Mouse (Mus musculus) mammary gland, adult 2 months (tissue): ENCODE results near the gene Hist1h2ah. TPM values are rescaled to one million over a fixed set of nuclear protein-coding genes. Genes with fewer than 3 reads are reported as not detected.

Experiments
- polyA plus RNA-seq: library from polyadenylated mRNA; depleted of rRNA; stranded (reverse); fragments of >200 nt; gene quantifications from 2 replicates; pipeline ENCODE4 v1.2.3, GENCODE M21; 2012; ENCODE audit warnings: low replicate concordance; rRNA removed

Gene Hist1h2ah
- 2.1 and 26.7 TPM in 2 replicates for polyA plus RNA-seq

GRCm38 (mm10) chr13:22035267-22036148 is at the start of gene Hist1h2ah, which contains the start of gene Hist1h2bk:
Gene Hist1h2ah, minus strand, starts transcription at chr13:22035568.
Gene Hist1h2bk, plus strand, starts transcription at chr13:22035870.

DNA sequence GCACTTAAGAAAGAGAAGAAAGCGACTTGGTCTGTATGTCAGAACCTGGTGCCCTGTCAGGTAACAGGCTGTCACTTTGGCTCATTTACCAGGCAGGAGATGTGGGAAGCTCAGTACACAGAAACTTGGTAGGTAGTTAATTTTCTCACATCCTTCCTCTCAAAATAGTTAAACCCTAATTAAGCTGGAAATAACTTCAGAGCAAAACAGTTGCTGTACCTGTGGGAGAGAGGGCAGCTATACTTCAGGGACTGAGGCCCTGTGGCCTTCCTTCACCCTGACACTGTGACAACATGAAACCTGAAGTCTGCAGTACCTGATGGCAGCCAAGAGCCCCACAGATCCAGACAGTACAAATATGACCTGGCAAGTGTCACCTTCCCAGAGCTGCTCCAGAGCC is 48.8 kb upstream of the Hist1h2ah start, which contains the start of gene Vmn1r188:
Gene Vmn1r188 (plus strand): TSS at position 301 of the 400 bp plus-strand sequence.

DNA sequence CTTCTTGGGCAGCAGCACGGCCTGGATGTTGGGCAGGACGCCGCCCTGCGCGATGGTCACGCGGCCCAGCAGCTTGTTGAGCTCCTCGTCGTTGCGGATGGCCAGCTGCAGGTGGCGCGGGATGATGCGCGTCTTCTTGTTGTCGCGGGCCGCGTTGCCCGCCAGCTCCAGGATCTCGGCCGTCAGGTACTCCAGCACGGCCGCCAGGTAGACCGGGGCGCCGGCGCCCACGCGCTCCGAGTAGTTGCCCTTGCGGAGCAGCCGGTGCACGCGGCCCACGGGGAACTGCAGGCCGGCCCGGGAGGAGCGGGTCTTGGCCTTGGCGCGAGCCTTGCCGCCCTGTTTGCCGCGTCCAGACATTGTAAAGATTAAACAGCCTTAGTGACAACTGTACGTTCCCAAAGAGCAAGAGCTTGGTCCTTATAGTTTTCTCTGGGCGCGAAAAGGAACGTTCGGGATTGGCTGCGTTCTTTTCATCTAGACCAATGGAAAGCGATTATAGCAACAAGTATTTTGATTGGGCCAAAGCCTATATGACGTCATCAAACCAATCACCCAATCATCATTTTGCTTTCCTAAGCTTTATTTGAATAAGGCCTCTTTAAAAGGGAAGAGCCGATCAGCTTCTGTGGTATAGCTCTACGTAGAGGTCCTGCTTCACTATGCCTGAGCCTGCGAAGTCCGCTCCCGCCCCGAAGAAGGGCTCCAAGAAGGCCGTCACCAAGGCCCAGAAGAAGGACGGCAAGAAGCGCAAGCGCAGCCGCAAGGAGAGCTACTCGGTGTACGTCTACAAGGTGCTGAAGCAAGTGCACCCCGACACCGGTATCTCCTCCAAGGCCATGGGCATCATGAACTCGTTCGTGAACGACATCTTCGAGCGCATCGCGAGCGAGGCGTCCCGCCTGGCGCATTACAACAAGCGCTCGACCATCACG is 7.5 kb upstream of the Hist1h2ah start, which contains the start of the genes Hist1h2ag and Hist1h2bj:
Gene Hist1h2ag (minus strand): TSS at position 377 of the 935 bp plus-strand sequence.
Gene Hist1h2bj (plus strand): TSS at position 647 of the 935 bp plus-strand sequence.

GRCm38 (mm10) chr13:22041142-22041536 is 5.8 kb upstream of the Hist1h2ah start, which contains the start of gene Hist1h4i:
Gene Hist1h4i, minus strand, starts transcription at chr13:22041362.

DNA sequence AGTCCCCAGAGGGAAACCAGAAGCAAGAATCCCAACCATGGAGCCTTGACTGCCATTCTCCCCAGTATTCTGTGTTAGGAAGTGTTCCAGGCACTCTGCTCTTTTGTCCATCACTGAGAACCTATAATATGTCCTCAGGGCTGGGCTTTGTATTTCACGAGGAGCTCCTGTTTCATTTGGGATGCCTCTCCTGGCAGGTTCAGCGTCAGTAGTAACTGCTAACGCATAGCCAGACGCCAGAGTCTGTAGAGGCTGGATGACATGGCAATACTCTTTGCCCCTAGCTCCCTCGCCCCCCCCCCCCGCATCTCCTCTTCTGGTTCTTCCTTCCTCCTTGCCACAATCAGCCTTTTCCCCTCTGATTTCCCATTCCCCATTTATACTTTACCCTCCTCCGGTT is 25.7 kb downstream of the Hist1h2ah start, which contains the start of gene Prss16:
Gene Prss16 (minus strand): TSS at position 101 of the 400 bp plus-strand sequence.

Other genes with a start within 250 kb of the Hist1h2ah start
- gene Hist1h2an, start 248.3 kb downstream of the Hist1h2ah start, polyA plus RNA-seq: 1.3 and 17.7 TPM in 2 replicates
- 1.1 and 1.5 TPM in 2 replicates for gene Hist1h2bp, start 248.1 kb downstream of the Hist1h2ah start, polyA plus RNA-seq
- 22.4 and 30.9 TPM in 2 replicates for gene Hist1h2bq, start 225.4 kb downstream of the Hist1h2ah start, polyA plus RNA-seq
- gene Hist1h2ao, start 225.1 kb downstream of the Hist1h2ah start, polyA plus RNA-seq: not detected in 2 replicates
- not detected in 2 replicates for gene Hist1h4m, start 223.8 kb downstream of the Hist1h2ah start, polyA plus RNA-seq
- 4.9 and 22.8 TPM in 2 replicates for gene Hist1h4n, start 203.4 kb downstream of the Hist1h2ah start, polyA plus RNA-seq
- gene Hist1h2ap, start 202.1 kb downstream of the Hist1h2ah start, polyA plus RNA-seq: 38.2 and 359 TPM in 2 replicates
- 19.9 and 27.5 TPM in 2 replicates for gene Hist1h2br, start 201.8 kb downstream of the Hist1h2ah start, polyA plus RNA-seq
- 0.29 and 0.80 TPM in 2 replicates for gene Zfp184, start 90.5 kb downstream of the Hist1h2ah start, polyA plus RNA-seq
- gene Pom121l2, start 54.4 kb downstream of the Hist1h2ah start, polyA plus RNA-seq: not detected in 2 replicates
- 1.7 and 2.8 TPM in 2 replicates for gene Prss16, start 25.8 kb downstream of the Hist1h2ah start, polyA plus RNA-seq
- 2.4 and 13.0 TPM in 2 replicates for gene Hist1h2bk, start 302 bp upstream of the Hist1h2ah start, polyA plus RNA-seq
- 8.5 and 8.7 TPM in 2 replicates for gene Hist1h4i, start 5.8 kb upstream of the Hist1h2ah start, polyA plus RNA-seq
- gene Hist1h2ag, start 7.4 kb upstream of the Hist1h2ah start, polyA plus RNA-seq: 0.57 and 4.6 TPM in 2 replicates
- gene Hist1h2bj, start 7.6 kb upstream of the Hist1h2ah start, polyA plus RNA-seq: 2.8 and 6.5 TPM in 2 replicates
- not detected in 2 replicates for gene Vmn1r188, start 48.9 kb upstream of the Hist1h2ah start, polyA plus RNA-seq
- not detected in 2 replicates for gene Vmn1r189, start 70.3 kb upstream of the Hist1h2ah start, polyA plus RNA-seq
- gene Vmn1r191, start 148.4 kb upstream of the Hist1h2ah start, polyA plus RNA-seq: not detected in 2 replicates
- not detected in 2 replicates for gene Vmn1r192, start 155.6 kb upstream of the Hist1h2ah start, polyA plus RNA-seq
- not detected in 2 replicates for gene Vmn1r193, start 187.6 kb upstream of the Hist1h2ah start, polyA plus RNA-seq
- not detected in 2 replicates for gene Vmn1r194, start 208.6 kb upstream of the Hist1h2ah start, polyA plus RNA-seq
- not detected in 2 replicates for gene Vmn1r195, start 235.0 kb upstream of the Hist1h2ah start, polyA plus RNA-seq